Mouse (Mus musculus) left cerebral cortex, postnatal 25 days (tissue): ENCODE results near the gene Cyp2j8. TPM values are rescaled to one million over a fixed set of nuclear protein-coding genes. Genes with fewer than 3 reads are reported as not detected.
A peak's percentile ranks its signal among the peaks of the same experiment; 100 is the strongest.
"Not testable (repeated sequence)": the region's sequence is repeated elsewhere in the genome, so short reads cannot be mapped to it uniquely, and the experiment has no call there.

ENCODE experiments used
- DNase-seq, 2 experiments: peaks; one replicate each; pipeline ENCODE4 v3.0.0; 2022; ENCODE audit warnings: low spot score in 2 of 2, mixed read lengths in 1 of 2
- intact Hi-C: fragments of 180-260 bp; cut with DNase I; formaldehyde crosslinking; loops from one replicate; pipeline ENCODE4 v1.15.1; 2025
- total RNA-seq, 2 experiments: library from RNA; stranded (reverse); gene quantifications; 2 replicates each; pipeline ENCODE4 v1.2.3; 2021

Gene Cyp2j8
- total RNA-seq = not detected

- intact Hi-C loops = no loop called here
- DNase-seq = no peak
Measured at GRCm38 (mm10) chr4:96507286-96507685, at the start of gene Cyp2j8. Gene Cyp2j8, minus strand, starts transcription at chr4:96507386.

- peak; percentile 42 to 65 for DNase-seq
- intact Hi-C loops = loop anchor here (5.0 to 10.0 kb wide), 2 partner anchors 39 to 132 kb away; partner anchors contain the start of gene Cyp2j9
Measured at GRCm38 (mm10) chr4:96553133-96553819, 46.1 kb upstream of the Cyp2j8 start, which contains the start of gene Cyp2j6. Gene Cyp2j6, minus strand, starts transcription at chr4:96553661.

- no peak for DNase-seq
- intact Hi-C loops = loop anchor here (5.0 to 10.0 kb wide), 2 partner anchors 41 to 133 kb away; partner anchors contain the start of gene Cyp2j9
Measured at GRCm38 (mm10) chr4:96551619-96552018, 44.4 kb upstream of the Cyp2j8 start.

- DNase-seq = peak; percentile 30 to 89
- intact Hi-C loops = no loop called here
Measured at GRCm38 (mm10) chr4:96545976-96546375, 38.8 kb upstream of the Cyp2j8 start.

GRCm38 (mm10) chr4:96525772-96526171 lies 18.6 kb upstream of the Cyp2j8 start:
- intact Hi-C loops = loop anchor here (5.0 kb wide), 2 partner anchors 157 to 433 kb away; no protein-coding TSS in a partner anchor
- DNase-seq = peak in 1 of 2 experiments; percentile 6

GRCm38 (mm10) chr4:96522256-96522655 lies 15.1 kb upstream of the Cyp2j8 start:
- no peak for DNase-seq
- intact Hi-C loops = loop anchor here (5.0 kb wide), 1 partner anchor 250 kb away; no protein-coding TSS in a partner anchor

GRCm38 (mm10) chr4:96510083-96510482 lies 2.9 kb upstream of the Cyp2j8 start:
- no peak for DNase-seq
- intact Hi-C loops = no loop called here

- intact Hi-C loops, DNase-seq: not testable (repeated sequence)
Measured at GRCm38 (mm10) chr4:96463311-96464060, 43.7 kb downstream of the Cyp2j8 start.

Other genes with a start within 250 kb of the Cyp2j8 start
- not detected for gene Cyp2j11, start 158.7 kb downstream of the Cyp2j8 start, total RNA-seq
- gene Cyp2j6, start 46.3 kb upstream of the Cyp2j8 start, total RNA-seq = 10 to 100 TPM; 14.9 to 15.3 TPM
- 10 to 100 TPM; 24.1 to 25.2 TPM for gene Cyp2j9, start 84.2 kb upstream of the Cyp2j8 start, total RNA-seq
- not detected for gene Cyp2j5, start 156.8 kb upstream of the Cyp2j8 start, total RNA-seq